Mouse (Mus musculus): Measurements from ENCODE around the gene Lbp. TPM values are rescaled to one million over a fixed set of nuclear protein-coding genes. Genes with fewer than 3 reads are reported as not detected.
A peak's percentile ranks its signal among the peaks of the same experiment; 100 is the strongest.

The Lbp gene
- polyA plus RNA-seq, 1 experiment from 2014 or later = 4.6 TPM

DNA sequence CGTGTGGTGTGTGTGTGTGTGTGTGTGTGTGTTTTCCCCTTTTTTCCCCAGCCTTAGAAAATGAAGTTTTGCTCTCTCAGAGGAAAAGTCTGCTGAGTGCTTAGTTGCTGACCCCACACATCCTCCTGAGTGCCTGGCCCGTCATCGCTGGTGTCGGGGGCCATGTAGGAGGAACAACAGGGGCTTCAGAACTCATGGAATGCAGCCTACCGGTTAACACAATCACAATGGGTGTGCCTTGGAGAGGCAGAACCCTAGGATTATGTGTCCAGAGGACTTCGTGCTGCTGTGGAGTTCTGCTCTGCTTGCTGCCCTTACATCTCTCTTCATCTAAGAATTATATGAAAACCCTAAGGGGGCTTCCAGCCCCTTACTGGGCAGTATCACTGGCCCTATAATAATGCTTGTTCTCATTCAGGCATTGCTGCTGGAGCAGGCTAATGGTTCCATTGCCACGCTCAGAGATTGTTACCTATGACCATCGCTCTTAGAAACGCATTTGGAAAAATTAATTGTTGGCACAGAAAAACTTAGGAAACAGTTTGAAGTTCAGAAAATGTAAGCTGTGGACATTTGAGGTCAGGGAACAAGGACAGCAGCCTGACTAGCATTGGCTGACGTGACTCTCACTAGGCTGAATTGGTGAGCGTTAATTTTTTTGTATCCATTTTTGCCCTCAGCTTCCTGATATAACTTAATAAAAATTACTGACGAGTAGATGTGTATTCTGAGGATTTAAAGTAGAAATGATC, 59.0 kb downstream of the Lbp start:
- Histone ChIP-seq H3K9ac (no peak overlapping the region), H3K4me1 (peaks cover 3% of the 10 kb centered on the region), H3K27me3 (no peaks in the 10 kb centered on the region), H3K4me3 (no peak overlapping the region), H3K36me3 (0 out of 2 replicates have a peak, but pooled peaks cover 2% of the 10 kb centered on the region), H3K9me3 (no peaks in the 10 kb centered on the region), H3K27ac (no peak overlapping the region), H3K4me2 (replicated peaks) (no peak overlapping the region)
- 69% methylated on average over 12 of the region's 12 CpGs for WGBS
- ATAC-seq (ENCODE audit: insufficient number of reproducible peaks, insufficient read depth, low FRiP score, low TSS enrichment) = no peak

DNA sequence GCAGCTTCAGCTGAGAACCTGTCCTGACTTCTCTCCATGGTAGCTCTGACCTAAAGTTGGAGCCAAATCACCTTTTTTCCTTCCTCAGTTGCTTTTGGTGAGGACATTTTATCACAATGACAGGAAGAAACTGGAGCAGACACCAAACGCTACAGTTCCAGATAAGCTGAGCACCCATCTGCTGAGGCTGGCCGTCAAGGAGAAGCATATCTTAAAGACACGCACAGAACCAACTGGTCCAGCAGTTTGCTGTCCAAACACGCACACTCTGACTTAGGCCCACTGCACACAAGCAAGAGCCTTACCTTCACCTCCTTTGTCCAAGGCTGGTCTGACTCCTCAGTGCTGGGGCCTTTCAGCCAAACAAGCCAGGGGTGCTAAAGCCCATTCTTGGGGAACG, 61.4 kb downstream of the Lbp start:
- no peaks in the 10 kb centered on the region for H3K27me3 ChIP-seq
- no peaks in the 10 kb centered on the region for H3K9me3 ChIP-seq
- no peaks in the 10 kb centered on the region for H3K36me3 ChIP-seq
- no peak for ATAC-seq (ENCODE audit: insufficient number of reproducible peaks, insufficient read depth, low FRiP score, low TSS enrichment)
- no peak overlapping the region for H3K27ac ChIP-seq
- WGBS = 87% methylated on average over 5 of the region's 5 CpGs
- H3K9ac ChIP-seq = no peak overlapping the region
- H3K4me3 ChIP-seq = no peak overlapping the region
- H3K4me2 ChIP-seq (replicated peaks) = no peak overlapping the region
- no peaks in the 10 kb centered on the region for H3K4me1 ChIP-seq

DNA sequence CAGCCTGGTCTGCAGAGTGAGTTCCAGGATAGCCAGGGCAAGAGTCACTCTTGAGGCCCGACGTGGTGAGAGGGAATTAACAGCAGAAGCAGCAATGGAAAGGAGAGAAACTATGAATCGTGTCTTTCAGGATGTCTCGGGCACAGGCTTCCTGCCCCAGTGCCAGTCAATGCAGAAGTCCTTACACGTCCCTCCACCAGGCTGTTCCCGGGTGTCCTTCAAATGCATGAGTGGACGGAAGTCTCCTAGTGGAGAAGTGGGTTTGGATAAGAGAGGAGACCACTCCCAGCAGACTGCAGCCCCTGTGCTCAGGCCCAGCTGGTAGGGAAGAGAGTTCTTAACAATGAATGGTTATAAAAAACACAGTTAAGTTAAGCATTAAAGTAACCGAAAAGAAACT, 62.0 kb downstream of the Lbp start:
- no peak overlapping the region for H3K9ac ChIP-seq
- H3K9me3 ChIP-seq = no peaks in the 10 kb centered on the region
- H3K4me2 ChIP-seq (replicated peaks) = no peak overlapping the region
- H3K27ac ChIP-seq = no peak overlapping the region
- no peaks in the 10 kb centered on the region for H3K36me3 ChIP-seq
- no peak overlapping the region for H3K4me3 ChIP-seq
- no peaks in the 10 kb centered on the region for H3K27me3 ChIP-seq
- WGBS = 88% methylated on average over 8 of the region's 8 CpGs
- no peak for ATAC-seq (ENCODE audit: insufficient number of reproducible peaks, insufficient read depth, low FRiP score, low TSS enrichment)
- no peaks in the 10 kb centered on the region for H3K4me1 ChIP-seq

DNA sequence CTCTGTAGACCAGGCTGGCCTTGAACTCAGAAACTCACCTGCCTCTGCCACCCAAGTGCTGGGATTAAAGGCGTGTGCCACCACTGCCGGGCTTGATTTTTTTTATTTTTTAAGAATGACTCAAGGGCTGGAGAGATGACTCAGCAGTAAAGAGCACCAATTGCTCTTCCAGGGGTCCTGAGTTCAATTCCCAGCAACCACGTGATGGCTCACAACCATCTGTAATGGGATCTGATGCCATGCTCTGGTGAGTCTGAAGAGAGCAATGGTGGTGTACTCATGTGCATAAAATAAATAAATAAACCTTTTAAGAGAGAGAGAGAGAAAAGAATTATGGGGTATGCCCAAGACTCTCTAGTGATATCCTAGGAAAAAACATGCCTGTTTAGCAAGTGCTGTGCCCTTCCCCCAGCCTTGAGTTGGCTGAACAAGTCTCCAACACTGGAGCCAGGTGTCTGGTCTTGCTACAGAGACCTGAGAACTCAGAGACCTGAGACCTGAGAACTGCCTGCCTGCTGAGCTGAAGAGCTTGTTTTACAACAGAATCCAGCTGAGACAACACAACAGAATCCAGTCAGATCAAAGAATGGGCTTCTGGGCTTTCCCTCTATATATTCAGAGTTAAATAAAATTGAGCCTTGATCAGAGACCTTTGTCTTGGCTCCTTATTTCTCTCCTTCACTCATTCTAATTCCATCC, 63.3 kb downstream of the Lbp start:
- WGBS = 75% methylated on average over 3 of the region's 3 CpGs
- H3K27ac ChIP-seq = no peak overlapping the region
- no peak overlapping the region for H3K4me2 ChIP-seq (replicated peaks)
- ATAC-seq (ENCODE audit: insufficient number of reproducible peaks, insufficient read depth, low FRiP score, low TSS enrichment) = no peak
- no peaks in the 10 kb centered on the region for H3K9me3 ChIP-seq
- H3K9ac ChIP-seq = no peak overlapping the region
- H3K4me3 ChIP-seq = no peak overlapping the region
- no peaks in the 10 kb centered on the region for H3K36me3 ChIP-seq
- peaks cover 6% of the 10 kb centered on the region; the same call in 1 of the 2 replicates for H3K27me3 ChIP-seq
- no peaks in the 10 kb centered on the region for H3K4me1 ChIP-seq

DNA sequence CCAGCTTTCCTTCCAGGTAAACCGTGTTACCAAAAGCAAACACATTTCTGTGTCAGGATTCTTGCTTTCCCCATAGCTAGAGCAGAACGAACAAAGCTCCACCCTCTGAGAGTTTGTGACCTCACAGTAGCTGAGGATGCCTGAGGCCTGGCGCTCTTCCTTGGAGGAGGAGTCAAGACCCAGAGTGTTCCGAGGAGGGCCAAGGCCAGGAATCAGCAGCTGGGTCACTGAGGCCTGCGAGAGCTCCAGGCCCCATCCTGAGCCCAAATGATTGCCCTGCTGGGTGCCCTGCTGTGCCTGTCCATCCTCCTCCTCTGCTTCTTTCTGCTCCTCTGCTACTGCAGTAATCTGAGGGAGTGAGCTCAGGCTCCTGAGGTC, 63.9 kb downstream of the Lbp start:
- ATAC-seq (ENCODE audit: insufficient number of reproducible peaks, insufficient read depth, low FRiP score, low TSS enrichment) = no peak
- Histone ChIP-seq H3K4me2 (replicated peaks) (no peak overlapping the region), H3K27me3 (peaks cover 6% of the 10 kb centered on the region; the same call in 1 of the 2 replicates), H3K9ac (no peak overlapping the region), H3K4me3 (no peak overlapping the region), H3K9me3 (no peaks in the 10 kb centered on the region), H3K36me3 (no peaks in the 10 kb centered on the region), H3K27ac (no peak overlapping the region), H3K4me1 (no peaks in the 10 kb centered on the region)
- 13% methylated on average over 5 of the region's 5 CpGs for WGBS

DNA sequence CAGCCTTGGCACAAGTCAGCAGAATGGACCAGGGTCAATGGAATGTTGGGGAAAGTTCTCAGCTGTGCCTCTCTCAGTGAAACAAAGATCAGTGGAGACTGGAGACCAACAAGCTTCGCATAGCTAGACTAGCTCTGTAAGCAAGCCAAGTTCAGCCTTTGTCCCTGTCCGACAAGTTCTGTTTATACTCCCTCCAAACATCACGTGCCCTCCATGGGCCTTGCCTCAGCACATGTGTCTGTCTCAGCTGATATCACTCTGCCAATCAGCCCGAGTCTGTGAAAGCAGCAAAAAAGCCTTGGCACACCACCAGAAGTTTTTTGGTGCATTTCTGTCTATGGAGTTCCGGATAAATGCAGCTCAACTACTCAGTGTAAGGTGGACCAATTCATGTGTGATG, 66.8 kb downstream of the Lbp start:
- H3K36me3 ChIP-seq = no peaks in the 10 kb centered on the region
- H3K4me3 ChIP-seq = no peak overlapping the region
- H3K9me3 ChIP-seq = no peaks in the 10 kb centered on the region
- no peak overlapping the region for H3K27ac ChIP-seq
- WGBS = 84% methylated on average over 5 of the region's 5 CpGs
- no peak overlapping the region for H3K4me2 ChIP-seq (replicated peaks)
- peaks cover 28% of the 10 kb centered on the region for H3K27me3 ChIP-seq
- no peak overlapping the region for H3K9ac ChIP-seq
- no peak for ATAC-seq (ENCODE audit: insufficient number of reproducible peaks, insufficient read depth, low FRiP score, low TSS enrichment)
- no peaks in the 10 kb centered on the region for H3K4me1 ChIP-seq

DNA sequence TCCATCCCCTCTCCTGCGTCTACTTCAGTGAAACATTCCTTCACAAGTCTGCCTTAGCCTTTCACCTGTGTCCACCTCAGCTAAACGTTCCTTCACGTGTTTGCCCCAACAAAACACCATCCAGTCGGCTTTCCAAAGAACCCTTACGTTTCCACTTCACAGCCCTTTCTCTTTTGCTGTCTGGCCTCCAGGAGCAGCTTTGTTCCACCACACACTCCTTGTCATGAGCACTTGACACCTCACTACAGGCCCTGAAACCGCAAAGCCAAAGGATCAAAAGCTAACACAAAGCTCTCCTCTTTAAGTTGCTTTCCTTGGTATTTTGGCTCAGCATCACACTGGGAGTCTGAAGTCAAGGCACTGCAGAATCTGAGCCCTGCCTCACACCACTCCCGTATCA, 67.2 kb downstream of the Lbp start:
- Histone ChIP-seq H3K4me2 (replicated peaks) (no peak overlapping the region), H3K27me3 (peaks cover 28% of the 10 kb centered on the region), H3K9me3 (no peaks in the 10 kb centered on the region), H3K27ac (no peak overlapping the region), H3K36me3 (no peaks in the 10 kb centered on the region), H3K9ac (no peak overlapping the region), H3K4me1 (no peaks in the 10 kb centered on the region), H3K4me3 (no peak overlapping the region)
- ATAC-seq (ENCODE audit: insufficient number of reproducible peaks, insufficient read depth, low FRiP score, low TSS enrichment) = no peak
- 67% methylated on average over 7 of the region's 7 CpGs for WGBS

DNA sequence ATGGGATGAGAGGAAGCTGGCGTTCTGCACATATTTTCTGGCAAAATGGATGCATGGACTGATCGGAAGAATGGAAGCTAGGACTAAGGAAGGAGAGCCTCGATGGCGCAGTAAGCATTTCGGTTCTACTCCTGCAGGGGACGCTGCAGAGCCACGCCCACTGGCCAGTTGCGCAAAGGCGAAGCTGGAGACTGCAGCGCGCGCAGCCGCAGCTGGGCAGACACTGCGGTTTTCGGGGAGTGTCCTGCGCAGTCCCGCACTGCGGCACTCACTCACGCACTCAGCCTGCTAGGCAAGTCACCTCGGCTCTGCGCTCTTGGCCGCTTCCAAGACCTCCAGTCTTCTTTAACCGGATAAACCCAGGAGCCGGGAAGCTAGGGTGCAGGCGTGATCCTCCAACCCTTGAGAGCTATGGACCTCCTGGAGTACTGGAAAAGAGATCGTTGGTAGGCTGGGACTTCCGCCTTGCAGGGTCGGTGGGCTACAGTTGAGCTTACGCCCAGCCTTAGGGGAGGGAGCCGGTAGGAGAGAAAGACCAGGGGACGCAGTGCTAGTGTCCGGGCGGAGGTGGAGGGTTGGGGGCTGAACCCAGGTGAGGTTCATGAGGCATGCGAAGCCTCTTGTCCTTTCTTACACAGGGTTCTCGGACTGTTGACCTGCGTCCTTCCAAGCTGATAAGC, 69.3 kb downstream of the Lbp start, which contains the start of gene Snhg11:
Gene Snhg11 (plus strand): TSS at position 196 of the 680 bp plus-strand sequence.
- H3K4me3 ChIP-seq = peak within 1 kb of the TSS; percentile 41
- H3K4me2 ChIP-seq (replicated peaks) = peak within 1 kb of the TSS; percentile 66
- H3K27me3 ChIP-seq = peaks cover 28% of the 10 kb centered on the region
- ATAC-seq (ENCODE audit: insufficient number of reproducible peaks, insufficient read depth, low FRiP score, low TSS enrichment) = peak; percentile 41; the same call in 1 of the 2 replicates
- no peak within 1 kb of the TSS for H3K27ac ChIP-seq
- H3K9ac ChIP-seq = peak within 1 kb of the TSS; percentile 48
- no peaks in the 10 kb centered on the region for H3K4me1 ChIP-seq
- H3K36me3 ChIP-seq = no peaks in the 10 kb centered on the region
- 2% methylated on average over 36 of the region's 36 CpGs for WGBS
- no peaks in the 10 kb centered on the region for H3K9me3 ChIP-seq

DNA sequence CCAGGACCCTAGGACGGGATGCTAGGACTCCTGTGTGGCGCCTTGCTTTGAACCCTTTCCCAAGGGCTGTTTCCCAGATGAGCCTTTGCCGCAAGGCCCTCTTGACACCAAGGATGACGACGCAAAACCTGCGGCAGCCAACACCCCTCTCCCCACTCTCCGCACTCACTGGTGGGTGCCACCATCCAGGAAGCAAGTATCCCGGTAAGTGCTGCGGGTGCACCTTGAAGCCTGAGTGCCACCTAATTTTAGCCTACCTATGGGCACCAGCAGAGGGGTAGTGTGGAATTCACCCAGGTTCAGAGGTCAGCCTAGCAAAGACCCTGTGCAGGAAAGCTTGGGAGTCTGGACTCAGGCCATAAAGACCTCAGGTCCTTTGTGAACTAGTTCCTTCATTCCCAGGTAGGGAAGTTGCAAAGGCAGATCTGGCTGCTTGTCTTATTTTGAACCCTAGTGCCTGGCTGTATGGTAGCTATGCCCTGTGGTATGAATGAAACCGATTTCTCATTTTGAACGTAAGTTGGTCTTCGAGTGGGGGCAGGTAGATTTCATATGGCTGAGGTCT, 69.9 kb downstream of the Lbp start:
- Histone ChIP-seq H3K9me3 (no peaks in the 10 kb centered on the region), H3K36me3 (no peaks in the 10 kb centered on the region), H3K4me1 (no peaks in the 10 kb centered on the region), H3K4me2 (replicated peaks) (peak overlapping the region; percentile 66), H3K4me3 (peak overlapping the region; percentile 41), H3K27me3 (peaks cover 28% of the 10 kb centered on the region), H3K27ac (no peak overlapping the region), H3K9ac (no peak overlapping the region)
- ATAC-seq (ENCODE audit: insufficient number of reproducible peaks, insufficient read depth, low FRiP score, low TSS enrichment) = no peak
- WGBS = 25% methylated on average over 12 of the region's 12 CpGs

DNA sequence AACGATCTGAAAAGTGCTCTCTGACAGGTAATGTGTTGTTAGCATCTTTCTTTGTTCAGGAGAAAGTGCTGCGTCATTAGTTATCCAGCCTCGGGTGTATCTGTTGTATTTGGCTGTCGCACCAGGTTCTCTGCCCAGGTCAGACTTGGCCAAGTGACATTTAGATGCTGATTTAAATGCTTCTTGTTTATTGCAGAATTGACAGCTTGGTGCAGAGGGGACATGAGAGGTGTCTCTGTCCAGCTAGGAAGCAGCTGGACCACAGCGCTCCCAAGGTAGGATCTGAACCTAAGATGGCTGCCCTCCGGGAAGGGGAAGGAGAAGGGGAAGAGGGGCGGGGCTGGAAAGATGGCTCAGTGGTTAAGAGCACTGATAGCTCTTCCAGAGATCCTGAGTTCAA, 70.5 kb downstream of the Lbp start:
- Histone ChIP-seq H3K27ac (no peak overlapping the region), H3K4me2 (replicated peaks) (no peak overlapping the region), H3K4me3 (no peak overlapping the region), H3K36me3 (no peaks in the 10 kb centered on the region), H3K4me1 (no peaks in the 10 kb centered on the region), H3K27me3 (peaks cover 28% of the 10 kb centered on the region), H3K9me3 (no peaks in the 10 kb centered on the region), H3K9ac (no peak overlapping the region)
- ATAC-seq (ENCODE audit: insufficient number of reproducible peaks, insufficient read depth, low FRiP score, low TSS enrichment) = no peak
- WGBS = 70% methylated on average over 7 of the region's 7 CpGs

DNA sequence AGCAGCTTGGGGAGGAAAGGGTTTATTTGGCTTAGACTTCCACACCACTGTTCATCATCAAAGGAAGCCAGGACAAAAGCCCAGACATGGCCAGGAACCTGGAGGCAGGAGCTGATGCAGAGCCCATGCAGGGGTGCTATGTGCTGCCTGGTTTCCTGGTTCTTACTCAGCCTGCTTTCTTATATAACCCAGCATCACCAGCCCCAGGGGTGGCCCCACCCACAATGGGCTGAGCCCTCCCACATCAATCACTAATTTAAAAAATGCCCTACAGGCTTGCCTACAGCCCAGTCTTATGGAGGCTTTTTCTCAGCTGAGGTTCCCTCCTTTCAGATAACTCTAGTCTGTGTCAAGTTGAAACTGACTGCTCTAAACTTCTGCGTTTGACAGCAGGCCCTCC, 71.5 kb downstream of the Lbp start:
- peaks cover 28% of the 10 kb centered on the region for H3K27me3 ChIP-seq
- H3K4me2 ChIP-seq (replicated peaks) = no peak overlapping the region
- H3K27ac ChIP-seq = no peak overlapping the region
- H3K4me3 ChIP-seq = no peak overlapping the region
- no peaks in the 10 kb centered on the region for H3K4me1 ChIP-seq
- H3K9ac ChIP-seq = no peak overlapping the region
- WGBS = 97% methylated on average over 1 of the region's 1 CpGs
- ATAC-seq (ENCODE audit: insufficient number of reproducible peaks, insufficient read depth, low FRiP score, low TSS enrichment) = no peak
- no peaks in the 10 kb centered on the region for H3K36me3 ChIP-seq
- H3K9me3 ChIP-seq = no peaks in the 10 kb centered on the region

All from embryonic facial prominence, embryonic 12.5 days (tissue).